Mouse (Mus musculus) testis, adult 2 months (tissue): ENCODE data around the gene Arhgap45.

Experiments
- CTCF ChIP-seq: fragments of 200-500 bp; IDR thresholded peaks from 2 replicates; pipeline ENCODE4 v1.5.1; 2012; ENCODE audit warnings: low read depth, mild to moderate bottlenecking, inconsistent platforms, low read length, moderate library complexity; ENCODE audit not compliant: control insufficient read depth, insufficient read depth, insufficient replicate concordance
- POLR2A ChIP-seq: fragments of 200-500 bp; IDR thresholded peaks from 2 replicates; pipeline ENCODE4 v1.6.1; 2012; ENCODE audit warnings: low read depth, mild to moderate bottlenecking, inconsistent platforms, low read length, moderate library complexity; ENCODE audit not compliant: control insufficient read depth

GRCm38 (mm10) chr10:80001945-80002344 is 14.5 kb upstream of the Arhgap45 start:
- no peak for TF ChIP-seq CTCF
- no peak for TF ChIP-seq POLR2A
